Mouse (Mus musculus) thymus, adult 2 months (tissue): ENCODE data around the gene Cldn18. TPM values are rescaled to one million over a fixed set of nuclear protein-coding genes. Genes with fewer than 3 reads are reported as not detected.

Experiments
- DNase-seq: peaks from one replicate; pipeline ENCODE4 v3.0.0; 2021
- H3K27ac ChIP-seq: fragments of 200-500 bp; 2 replicates; pipeline ENCODE4 v1.5.1; 2012; ENCODE audit warnings: low read length, control low read depth; ENCODE audit not compliant: control insufficient read depth, insufficient read depth
- H3K27me3 ChIP-seq: fragments of 200-500 bp; 2 replicates; pipeline ENCODE4 v1.6.1; 2012; ENCODE audit warnings: mild to moderate bottlenecking, low read length, moderate library complexity, mixed read lengths; ENCODE audit not compliant: control insufficient read depth, insufficient read depth
- H3K36me3 ChIP-seq: fragments of 200-500 bp; 2 replicates; pipeline ENCODE4 v1.6.1; 2012; ENCODE audit warnings: mild to moderate bottlenecking, low read length, moderate library complexity; ENCODE audit not compliant: control insufficient read depth, insufficient read depth
- H3K4me1 ChIP-seq: fragments of 200-500 bp; replicated peaks from 2 replicates; pipeline ENCODE4 v1.6.1; 2012; ENCODE audit warnings: low read length; ENCODE audit not compliant: control insufficient read depth, insufficient read depth
- H3K4me3 ChIP-seq: fragments of 200-500 bp; 2 replicates; pipeline ENCODE4 v1.5.1; 2012; ENCODE audit warnings: mild to moderate bottlenecking, low read length, control low read depth, moderate library complexity; ENCODE audit not compliant: control insufficient read depth, insufficient read depth
- CTCF ChIP-seq: fragments of 200-500 bp; IDR thresholded peaks from 2 replicates; pipeline ENCODE4 v1.5.1; 2012; ENCODE audit warnings: mild to moderate bottlenecking, control low read depth, low read length, moderate library complexity, borderline replicate concordance; ENCODE audit not compliant: control insufficient read depth, poor library complexity, insufficient read depth; ENCODE audit errors: extremely low read depth
- POLR2A ChIP-seq: fragments of 200-500 bp; IDR thresholded peaks from 2 replicates; pipeline ENCODE4 v1.6.1; 2012; ENCODE audit warnings: mild to moderate bottlenecking, low read length, control low read depth, moderate library complexity; ENCODE audit not compliant: control insufficient read depth, poor library complexity, insufficient read depth; ENCODE audit errors: extremely low read depth
- WGBS: fragments of 180-500 bp; shearing (Covaris S2); methylation state at CpG from one replicate; pipeline ENCODE4 v1.1.7; 2018; 5-methylcytosine and 5-hydroxymethylcytosine counted together
- polyA plus RNA-seq: library from polyadenylated mRNA; depleted of rRNA; stranded (reverse); fragments of >200 nt; gene quantifications from 2 replicates; pipeline ENCODE4 v1.2.3, GENCODE M21; 2012

Cldn18 gene
- polyA plus RNA-seq, 1 experiment, result 0.55 TPM

DNA sequence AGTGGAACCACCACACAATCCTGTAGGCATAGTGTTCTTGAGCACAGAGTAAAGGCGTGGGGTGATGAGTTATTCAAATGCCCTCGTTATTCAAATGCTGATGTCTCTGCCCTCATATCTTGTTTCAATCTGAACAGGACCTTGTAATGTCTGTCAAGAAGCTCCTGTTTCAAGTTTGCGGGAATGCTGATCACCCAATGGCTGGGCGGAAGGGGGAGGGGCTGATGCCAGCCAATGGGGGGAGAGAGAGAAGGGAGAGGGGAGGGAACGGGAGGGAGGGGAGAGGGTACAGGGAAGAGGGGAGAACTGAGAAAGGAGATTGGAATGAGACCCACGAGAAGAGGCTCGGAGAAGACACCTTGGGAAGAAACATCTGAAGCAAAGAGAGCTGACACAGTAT is 22.1 kb downstream of the Cldn18 start:
- H3K27ac ChIP-seq, result no peak overlapping the region
- 75% methylated on average over 7 of the region's 7 CpGs for WGBS
- no peaks in the 10 kb centered on the region for H3K4me1 ChIP-seq
- no peaks in the 10 kb centered on the region for H3K27me3 ChIP-seq
- no peaks in the 10 kb centered on the region for H3K36me3 ChIP-seq
- no peak overlapping the region for H3K4me3 ChIP-seq
- no peak for DNase-seq
- no peak for TF ChIP-seq POLR2A
- TF ChIP-seq CTCF, result no peak

DNA sequence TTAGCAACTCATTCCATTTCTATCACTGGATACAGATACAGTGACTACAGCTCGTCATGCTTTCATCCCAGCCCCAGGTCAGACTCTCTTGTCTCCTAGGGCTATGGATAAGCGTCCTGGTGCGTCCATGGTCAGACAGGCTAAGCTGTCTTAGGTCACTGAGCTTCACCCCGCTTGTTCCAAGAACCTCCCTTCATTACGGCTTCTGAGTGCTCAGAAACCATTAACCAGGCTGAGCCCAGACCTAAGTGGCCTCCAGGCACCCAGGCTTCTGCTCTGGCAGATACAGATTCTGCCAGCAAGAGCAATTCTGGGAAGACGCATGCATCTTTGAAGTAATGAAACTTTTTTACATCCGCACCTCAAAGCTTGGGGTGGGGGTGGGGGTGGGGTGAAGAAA is 26.7 kb downstream of the Cldn18 start:
- no peak for DNase-seq
- 92% methylated on average over 7 of the region's 7 CpGs for WGBS
- H3K4me1 ChIP-seq, result no peaks in the 10 kb centered on the region
- H3K4me3 ChIP-seq, result no peak overlapping the region
- no peaks in the 10 kb centered on the region for H3K36me3 ChIP-seq
- no peak overlapping the region for H3K27ac ChIP-seq
- TF ChIP-seq CTCF (no peak), POLR2A (no peak)
- H3K27me3 ChIP-seq, result no peaks in the 10 kb centered on the region

DNA sequence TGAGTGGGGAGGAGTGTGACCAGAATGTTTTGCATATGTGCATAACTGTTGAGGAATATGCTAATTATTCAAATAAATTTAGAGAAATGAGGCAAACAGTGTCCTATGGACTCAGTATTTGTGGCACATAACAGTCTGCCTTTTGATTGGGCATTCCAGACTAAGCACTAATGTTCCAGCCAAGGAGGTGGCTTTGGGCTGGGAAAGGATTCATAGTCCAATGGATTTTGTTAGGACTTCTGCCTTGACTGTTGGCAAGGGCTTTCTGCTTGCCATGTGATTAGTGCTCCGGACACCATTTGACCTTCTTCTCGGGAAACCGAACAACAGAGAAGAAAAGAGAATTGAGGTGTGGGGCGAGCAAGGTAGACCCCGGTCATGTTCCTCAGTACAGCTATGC is 27.3 kb downstream of the Cldn18 start:
- Histone ChIP-seq H3K27ac (no peak overlapping the region), H3K36me3 (no peaks in the 10 kb centered on the region), H3K4me3 (no peak overlapping the region), H3K4me1 (no peaks in the 10 kb centered on the region), H3K27me3 (no peaks in the 10 kb centered on the region)
- TF ChIP-seq POLR2A (no peak), CTCF (no peak)
- no peak for DNase-seq
- 93% methylated on average over 5 of the region's 5 CpGs for WGBS

DNA sequence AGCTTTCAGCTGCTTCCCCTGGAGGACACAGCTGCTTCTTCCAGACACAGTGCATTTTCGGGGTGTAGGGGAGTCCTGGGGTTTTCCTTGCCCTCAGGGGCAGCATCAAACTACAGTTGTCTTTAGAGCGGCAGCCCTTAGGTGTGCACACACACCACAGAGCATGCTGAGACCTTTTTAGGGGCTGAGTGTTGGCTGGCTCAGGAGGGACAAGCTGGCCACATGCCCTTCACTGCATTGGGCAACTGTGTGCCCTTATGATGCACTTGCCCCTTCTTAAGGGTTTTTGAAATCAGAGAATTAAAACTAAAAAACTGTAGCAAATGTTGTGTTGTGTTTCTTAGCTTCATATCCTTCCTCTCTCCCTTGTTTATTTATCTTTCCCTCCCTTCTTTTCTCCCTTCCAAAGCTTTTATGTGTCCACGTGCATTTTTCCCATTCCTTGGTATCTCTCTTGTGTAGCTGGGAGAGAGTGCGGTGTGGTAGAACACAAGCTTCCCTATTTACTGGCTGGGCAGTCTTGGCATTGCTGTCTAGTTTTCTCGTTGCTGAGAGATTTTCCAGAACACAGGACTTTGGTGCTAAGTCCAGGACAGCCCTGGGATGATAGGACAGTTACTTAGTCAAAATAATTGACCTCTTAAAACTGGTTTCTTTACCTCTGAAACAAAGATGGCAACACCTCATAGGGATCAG is 31.4 kb downstream of the Cldn18 start:
- Histone ChIP-seq H3K27ac (no peak overlapping the region), H3K27me3 (no peaks in the 10 kb centered on the region), H3K4me1 (no peaks in the 10 kb centered on the region), H3K36me3 (no peaks in the 10 kb centered on the region), H3K4me3 (no peak overlapping the region)
- WGBS, result 74% methylated on average over 5 of the region's 5 CpGs
- DNase-seq, result no peak
- no peak for TF ChIP-seq CTCF
- TF ChIP-seq POLR2A, result no peak

DNA sequence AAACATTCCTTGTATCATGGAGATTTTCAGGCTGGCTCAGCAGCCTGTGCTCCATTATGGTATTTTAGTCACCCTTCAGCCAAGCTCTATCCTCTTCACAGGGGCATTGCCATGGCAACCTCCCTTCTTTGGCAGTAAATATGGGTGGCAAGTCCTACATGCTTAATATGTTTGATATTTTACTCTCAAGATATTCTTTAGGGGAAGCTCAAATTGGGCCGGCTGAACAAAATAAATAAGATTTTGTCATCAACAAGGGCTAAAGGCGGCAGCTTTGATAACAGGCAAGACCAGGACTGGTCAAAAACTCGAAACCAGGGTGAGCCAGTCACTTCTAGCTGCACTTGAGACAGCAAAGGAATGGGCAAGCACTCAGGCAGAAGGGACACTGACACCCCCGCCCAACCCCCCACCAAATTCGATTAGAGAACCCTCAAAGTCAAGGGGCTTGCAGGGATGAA is 32.0 kb downstream of the Cldn18 start:
- no peak for DNase-seq
- Histone ChIP-seq H3K4me1 (no peaks in the 10 kb centered on the region), H3K27ac (no peak overlapping the region), H3K4me3 (no peak overlapping the region), H3K27me3 (no peaks in the 10 kb centered on the region), H3K36me3 (no peaks in the 10 kb centered on the region)
- 76% methylated on average over 5 of the region's 5 CpGs for WGBS
- TF ChIP-seq CTCF, result no peak
- TF ChIP-seq POLR2A, result no peak

DNA sequence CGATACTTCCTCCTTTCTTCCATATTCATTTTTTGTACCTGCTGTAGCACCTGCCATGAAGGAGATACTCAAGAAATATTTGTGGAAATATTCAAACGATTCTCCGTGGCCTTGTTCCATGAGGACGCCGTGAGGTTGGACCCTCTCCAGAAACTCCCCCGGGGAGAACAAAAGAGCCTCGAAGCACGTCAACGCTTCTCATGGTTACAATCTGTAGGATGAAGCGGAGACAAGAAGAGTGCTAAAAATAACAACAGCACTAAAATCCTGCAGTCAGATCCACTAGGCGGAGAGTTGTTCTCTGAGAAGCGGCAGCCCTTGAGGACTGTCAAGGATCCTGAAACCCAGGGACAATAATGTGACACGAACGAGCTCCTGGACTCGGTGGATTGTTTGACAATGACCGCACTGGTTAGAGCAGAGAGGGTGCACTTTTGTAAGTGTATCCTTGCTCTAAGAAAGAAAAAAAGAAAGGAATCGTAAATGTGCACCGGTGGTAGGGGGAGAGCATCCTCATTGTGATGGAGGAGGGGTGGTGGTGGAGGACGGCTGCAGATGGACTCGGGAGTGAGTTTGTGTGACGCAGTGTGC is 35.0 kb downstream of the Cldn18 start:
- H3K27me3 ChIP-seq, result no peaks in the 10 kb centered on the region
- H3K27ac ChIP-seq, result no peak overlapping the region
- WGBS, result 93% methylated on average over 21 of the region's 21 CpGs
- no peak for DNase-seq
- H3K4me3 ChIP-seq, result no peak overlapping the region
- H3K4me1 ChIP-seq, result no peaks in the 10 kb centered on the region
- no peak for TF ChIP-seq POLR2A
- TF ChIP-seq CTCF, result no peak
- H3K36me3 ChIP-seq, result no peaks in the 10 kb centered on the region
